Mouse (Mus musculus) kidney, postnatal 4 days (tissue): Measurements from ENCODE around the gene Cfap73.

Experiments used
- DNase-seq, 2 experiments: peaks; one replicate each; pipeline ENCODE4 v3.0.0; 2021; ENCODE audit warnings: mixed read lengths in 2 of 2

The Cfap73 gene

GRCm38 (mm10) chr5:120647361-120647760, 13.3 kb upstream of the Cfap73 start:
- no peak for DNase-seq

GRCm38 (mm10) chr5:120645851-120646250, 11.8 kb upstream of the Cfap73 start:
- no peak for DNase-seq

- no peak for DNase-seq
Measured at GRCm38 (mm10) chr5:120644227-120644626, 10.2 kb upstream of the Cfap73 start.

- peak; percentile 42 to 59 for DNase-seq
Measured at GRCm38 (mm10) chr5:120643365-120644085, 9.5 kb upstream of the Cfap73 start.

- no peak for DNase-seq
Measured at GRCm38 (mm10) chr5:120640094-120640493, 6.1 kb upstream of the Cfap73 start.

GRCm38 (mm10) chr5:120635633-120636032, 1.6 kb upstream of the Cfap73 start:
- no peak for DNase-seq

- DNase-seq: no peak
Measured at GRCm38 (mm10) chr5:120634860-120635259, 825 bp upstream of the Cfap73 start.

- no peak for DNase-seq
Measured at GRCm38 (mm10) chr5:120631892-120632291, 2.1 kb downstream of the Cfap73 start.

GRCm38 (mm10) chr5:120631128-120631527, 2.9 kb downstream of the Cfap73 start:
- no peak for DNase-seq

GRCm38 (mm10) chr5:120628624-120629023, 5.4 kb downstream of the Cfap73 start:
- peak in 1 of 2 experiments; percentile 60 for DNase-seq

GRCm38 (mm10) chr5:120627515-120628300, 6.3 kb downstream of the Cfap73 start:
- DNase-seq: no peak

GRCm38 (mm10) chr5:120626399-120626798, 7.6 kb downstream of the Cfap73 start:
- DNase-seq: peak; percentile 74 to 82

GRCm38 (mm10) chr5:120624427-120624826, 9.6 kb downstream of the Cfap73 start:
- no peak for DNase-seq

- peak in 1 of 2 experiments; percentile 22 for DNase-seq
Measured at GRCm38 (mm10) chr5:120622198-120622851, 11.7 kb downstream of the Cfap73 start.

GRCm38 (mm10) chr5:120621846-120622197, 12.2 kb downstream of the Cfap73 start:
- DNase-seq: no peak

GRCm38 (mm10) chr5:120621078-120621765, 12.8 kb downstream of the Cfap73 start:
- DNase-seq: peak; percentile 63 to 78

- DNase-seq: peak; percentile 88 to 89
Measured at GRCm38 (mm10) chr5:120620375-120621077, 13.5 kb downstream of the Cfap73 start.

- DNase-seq: peak; percentile 78 to 80
Measured at GRCm38 (mm10) chr5:120619201-120619600, 14.8 kb downstream of the Cfap73 start.

GRCm38 (mm10) chr5:120618778-120619177, 15.3 kb downstream of the Cfap73 start:
- no peak for DNase-seq

- DNase-seq: peak; percentile 59 to 67
Measured at GRCm38 (mm10) chr5:120615903-120616302, 18.1 kb downstream of the Cfap73 start.

- DNase-seq: peak; percentile 100
Measured at GRCm38 (mm10) chr5:120612822-120613604, 21.0 kb downstream of the Cfap73 start.
